Mouse (Mus musculus) lung, postnatal 10 days (tissue): ENCODE measurements around the gene Rapgef5.
A peak's percentile ranks its signal among the peaks of the same experiment; 100 is the strongest.

Source experiments
- DNase-seq: peaks from one replicate; pipeline ENCODE4 v3.0.0; 2021

The Rapgef5 gene

GRCm38 (mm10) chr12:117725011-117725410, 208.7 kb downstream of the Rapgef5 start:
- DNase-seq: no peak

DNA sequence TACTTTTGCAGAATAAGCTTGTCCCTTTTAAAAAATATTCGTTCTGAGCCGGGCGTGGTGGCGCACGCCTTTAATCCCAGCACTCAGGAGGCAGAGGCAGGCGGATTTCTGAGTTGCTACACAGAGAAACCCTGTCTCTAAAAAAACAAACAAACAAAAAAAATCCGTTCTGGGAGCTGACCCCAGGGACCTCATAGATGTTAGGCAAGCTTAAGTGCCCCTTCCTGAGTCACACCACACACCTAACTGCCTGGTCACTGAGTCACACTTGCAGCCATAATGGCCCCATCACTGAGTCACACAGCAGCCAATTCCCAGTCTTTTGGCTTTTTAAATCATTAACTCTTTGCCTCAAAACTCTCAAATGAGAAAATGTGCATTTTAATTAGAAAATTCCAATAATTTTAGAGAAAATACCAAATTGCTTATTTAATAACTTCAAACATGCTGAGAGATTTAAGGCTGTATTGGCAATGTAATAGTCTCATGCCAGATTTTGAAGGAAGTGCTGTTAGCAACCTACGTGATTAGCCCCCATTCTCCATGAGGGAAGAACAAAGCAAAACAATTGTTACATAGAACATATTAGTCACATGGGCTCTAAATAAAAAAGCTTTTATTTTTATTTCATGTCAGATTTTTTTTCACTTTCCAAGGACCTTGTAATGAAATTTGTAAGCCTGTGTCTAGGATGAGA, 211.3 kb downstream of the Rapgef5 start:
- DNase-seq: no peak

- DNase-seq: peak; percentile 27
Measured at GRCm38 (mm10) chr12:117728178-117728611, 211.9 kb downstream of the Rapgef5 start.

GRCm38 (mm10) chr12:117733611-117734010, 217.3 kb downstream of the Rapgef5 start:
- no peak for DNase-seq

- no peak for DNase-seq
Measured at GRCm38 (mm10) chr12:117736130-117736529, 219.9 kb downstream of the Rapgef5 start.

DNA sequence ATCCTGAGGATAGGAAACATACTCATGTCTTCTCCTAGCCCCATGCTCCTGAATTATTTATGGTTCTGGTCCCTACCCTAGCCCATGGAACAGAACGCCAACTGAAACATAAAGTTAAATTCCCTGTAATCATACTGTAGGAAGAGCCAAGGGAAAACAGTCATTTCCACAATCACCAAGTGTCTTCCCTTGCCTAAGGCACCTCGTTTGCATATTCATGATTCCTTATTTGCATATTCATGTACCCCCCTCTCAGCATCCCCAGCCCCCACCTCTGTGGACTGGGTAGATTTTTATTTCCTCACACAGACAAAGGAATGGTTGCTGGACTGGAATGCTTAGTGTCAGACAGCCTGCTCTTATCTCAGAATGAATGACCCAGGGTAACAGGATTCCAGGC, 220.6 kb downstream of the Rapgef5 start:
- DNase-seq: no peak

- DNase-seq: no peak
Measured at GRCm38 (mm10) chr12:117737332-117738031, 221.2 kb downstream of the Rapgef5 start.

DNA sequence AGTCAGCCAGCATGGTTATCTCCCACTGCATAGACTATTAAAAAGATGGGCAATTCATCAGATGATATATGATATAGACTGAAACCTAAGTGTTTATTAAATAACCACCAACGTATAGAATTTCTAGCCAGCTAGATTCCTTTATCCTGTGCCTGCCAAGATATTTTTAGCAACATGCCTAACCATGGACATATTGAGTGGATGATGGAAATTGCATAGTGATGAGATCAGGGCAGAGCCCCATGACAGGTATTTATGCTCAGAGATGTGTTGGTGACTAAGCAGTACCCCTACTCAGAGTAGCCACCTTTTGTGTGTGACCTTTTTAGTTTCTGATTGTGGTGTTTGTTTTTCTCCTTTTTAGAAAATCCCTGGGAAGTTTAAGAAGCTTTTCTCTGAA, 226.2 kb downstream of the Rapgef5 start:
- no peak for DNase-seq

DNA sequence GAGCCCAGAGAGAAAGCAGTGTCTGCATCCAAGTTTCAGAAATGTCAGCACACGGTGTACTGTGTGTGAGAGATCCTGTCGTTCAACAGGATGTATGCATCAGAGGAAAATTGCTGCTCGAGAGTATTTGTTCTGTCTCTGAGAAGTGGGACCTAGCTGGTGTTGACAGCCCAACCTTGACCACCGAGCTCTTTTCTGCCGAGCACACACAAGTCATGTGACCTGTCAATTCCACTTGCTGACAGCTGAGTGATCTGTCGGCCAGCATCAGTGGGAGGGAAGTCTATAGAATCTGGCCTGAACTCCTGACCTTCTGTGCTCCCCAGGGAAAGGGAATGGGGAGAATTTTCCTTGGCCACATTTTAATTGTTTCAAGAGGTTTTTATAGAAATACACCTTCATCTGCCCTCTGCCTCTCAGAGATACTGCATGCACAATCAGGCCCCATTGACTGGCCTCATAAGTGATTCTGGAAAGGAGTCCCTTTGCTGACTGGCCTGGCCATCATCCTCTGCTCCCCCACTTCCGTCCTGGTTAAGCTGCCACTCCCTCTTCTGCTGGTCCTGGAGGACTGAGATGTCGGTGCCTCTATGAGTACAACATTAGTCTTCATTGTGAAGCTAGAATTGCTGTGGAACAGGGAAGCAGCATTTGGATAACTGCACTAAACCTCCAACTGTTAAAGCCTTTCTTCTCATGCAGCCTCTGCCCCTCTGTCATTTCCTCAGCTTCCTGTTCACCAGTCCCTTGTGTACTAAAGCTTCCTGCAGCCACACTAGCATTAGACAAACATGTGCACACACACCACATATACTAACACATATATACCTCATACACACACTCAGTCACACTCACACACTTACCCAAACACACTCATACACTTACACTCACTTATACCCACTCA, 228.6 kb downstream of the Rapgef5 start:
- DNase-seq: peak; percentile 21

DNA sequence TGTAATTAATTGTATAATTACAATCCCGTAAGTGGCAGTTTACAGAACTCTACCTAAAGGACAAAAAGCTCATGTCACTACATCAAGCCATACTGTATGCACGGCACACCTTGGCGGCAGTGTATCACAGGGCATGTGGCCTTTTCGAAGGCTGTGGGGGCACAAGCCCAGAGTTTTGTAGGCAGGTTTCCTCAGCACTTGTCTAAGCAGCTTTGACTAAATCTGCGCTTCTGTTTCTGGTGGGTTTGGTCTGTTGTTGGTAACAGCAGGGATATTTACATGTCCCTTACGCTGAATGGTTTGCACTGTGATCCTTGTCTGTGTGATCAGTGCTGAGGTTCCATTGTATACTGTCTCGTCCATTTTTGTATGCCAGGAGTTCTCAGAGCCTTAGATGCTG, 230.3 kb downstream of the Rapgef5 start:
- DNase-seq: no peak

DNA sequence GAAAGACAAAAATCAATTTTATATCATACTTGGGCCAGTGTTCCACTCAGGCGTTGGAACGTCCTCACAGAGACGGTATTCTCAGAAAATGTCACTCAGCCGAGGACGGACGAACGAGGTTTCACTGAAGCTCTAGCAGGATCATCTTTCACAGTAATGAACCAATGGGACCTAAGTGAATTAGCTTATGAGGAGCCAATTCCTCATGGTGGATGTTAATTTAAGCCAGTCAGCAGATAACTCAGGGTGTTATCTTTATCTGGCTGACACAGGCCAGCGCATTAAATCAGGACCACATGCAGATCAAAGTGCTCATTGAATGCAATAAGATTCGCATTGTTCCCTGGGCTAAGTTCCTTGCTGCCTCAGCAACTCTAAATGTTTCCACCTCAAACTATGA, 234.8 kb downstream of the Rapgef5 start:
- DNase-seq: no peak

DNA sequence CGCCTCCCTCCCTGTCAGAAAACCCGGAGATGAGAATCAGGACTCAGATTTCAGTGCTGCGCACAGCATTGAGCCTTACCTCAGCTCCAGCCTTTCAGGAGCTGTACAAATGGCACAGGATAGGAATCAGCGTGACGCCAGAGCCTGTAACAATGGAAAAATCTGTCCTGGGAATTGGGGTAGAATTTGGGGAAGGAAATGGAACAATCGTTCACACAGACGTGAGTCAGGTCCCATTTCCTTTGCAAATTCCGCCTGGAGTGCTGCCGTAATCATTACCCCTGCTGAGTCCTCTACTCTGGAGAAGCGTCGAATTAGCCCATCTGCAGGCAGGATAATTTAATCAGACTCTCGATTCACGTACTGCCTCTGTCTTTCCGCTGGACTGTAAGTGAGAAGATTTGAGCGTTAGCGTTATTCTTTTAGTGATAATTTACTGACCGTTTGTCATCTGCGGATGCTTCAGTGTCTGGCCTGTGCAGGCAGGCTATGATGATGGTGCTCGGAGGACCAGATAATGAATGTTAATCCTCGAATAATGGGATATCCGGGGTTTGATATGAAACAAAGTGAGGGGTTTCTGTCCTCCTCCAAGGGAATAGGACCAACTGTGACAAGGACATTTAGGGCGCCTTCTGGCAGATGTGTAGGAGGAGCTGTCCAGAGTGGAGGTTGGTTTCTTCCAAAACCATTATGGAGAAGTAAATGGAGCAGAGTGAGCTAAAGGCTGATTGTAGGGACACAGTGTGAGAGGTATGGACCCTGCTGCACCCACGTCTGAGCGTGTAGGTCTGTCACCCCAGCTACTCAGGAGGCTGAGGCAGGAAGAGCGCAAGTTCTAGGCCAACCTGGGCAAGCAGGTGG, 235.5 kb downstream of the Rapgef5 start:
- peak; percentile 64 for DNase-seq

- DNase-seq: peak; percentile 55
Measured at GRCm38 (mm10) chr12:117756010-117756409, 239.7 kb downstream of the Rapgef5 start.

- DNase-seq: no peak
Measured at GRCm38 (mm10) chr12:117760373-117760772, 244.1 kb downstream of the Rapgef5 start.

- no peak for DNase-seq
Measured at GRCm38 (mm10) chr12:117760846-117761245, 244.6 kb downstream of the Rapgef5 start.

DNA sequence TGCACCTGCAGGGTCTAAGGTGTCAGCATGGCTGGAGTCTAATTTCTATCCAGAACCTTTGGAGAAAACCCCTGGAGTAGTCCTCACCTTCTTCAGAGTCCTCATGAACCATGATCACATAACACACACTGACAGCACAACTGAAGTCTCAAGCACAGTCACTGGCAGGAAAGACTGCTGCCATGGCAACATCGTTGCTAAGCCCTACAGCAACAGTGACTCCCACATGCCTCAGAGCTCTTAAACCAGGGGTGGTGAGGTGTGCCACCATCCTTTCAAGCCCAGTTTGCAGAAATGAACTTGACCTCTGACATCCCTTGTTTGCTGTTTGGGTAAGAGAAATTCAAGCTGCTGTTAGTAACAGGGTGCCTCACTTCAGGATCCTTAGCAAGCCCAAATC, 245.4 kb downstream of the Rapgef5 start:
- peak; percentile 57 for DNase-seq

- peak; percentile 72 for DNase-seq
Measured at GRCm38 (mm10) chr12:117763247-117763646, 247.0 kb downstream of the Rapgef5 start.

DNA sequence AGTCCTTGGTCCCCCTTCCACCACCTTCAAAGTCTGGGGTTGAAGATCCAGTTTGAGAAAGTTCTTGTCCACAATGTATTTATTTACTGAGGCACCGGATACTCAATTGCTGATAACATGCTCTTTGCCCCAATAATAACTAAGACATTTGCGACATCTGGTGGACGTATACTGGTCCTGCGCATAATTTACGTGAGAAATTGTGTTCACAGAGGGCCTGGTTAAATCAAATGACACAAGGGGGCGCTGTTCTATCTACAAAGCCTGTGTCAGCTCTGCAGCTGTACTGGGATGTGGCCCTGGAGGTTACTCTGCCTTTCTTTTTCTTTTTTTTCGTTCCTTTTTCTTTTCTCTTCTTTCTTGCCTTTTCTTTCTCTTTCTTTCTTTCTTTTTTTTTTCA, 248.6 kb downstream of the Rapgef5 start:
- DNase-seq: peak; percentile 89

DNA sequence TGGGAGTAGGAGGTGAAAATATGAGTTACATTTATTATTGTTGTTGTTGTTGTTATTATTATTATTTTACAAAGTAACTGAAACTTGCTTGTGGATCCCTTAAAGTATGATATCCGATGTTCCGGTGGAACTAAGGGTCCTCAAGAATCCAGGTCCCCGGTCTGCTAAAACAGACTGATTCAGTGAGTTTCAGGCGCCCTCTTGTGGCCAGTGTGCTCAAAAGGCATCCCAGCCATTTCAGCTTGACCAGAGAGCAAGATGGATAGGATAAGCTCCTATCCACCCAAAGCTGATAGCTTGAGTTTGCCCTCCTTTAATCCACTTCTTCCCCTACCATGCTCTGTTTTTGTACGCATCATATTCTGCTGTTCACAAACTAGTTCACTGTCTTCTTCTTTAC, 252.8 kb downstream of the Rapgef5 start:
- peak; percentile 84 for DNase-seq

- peak; percentile 22 for DNase-seq
Measured at GRCm38 (mm10) chr12:117770211-117770610, 253.9 kb downstream of the Rapgef5 start.

- no peak for DNase-seq
Measured at GRCm38 (mm10) chr12:117771156-117771555, 254.9 kb downstream of the Rapgef5 start.

- DNase-seq: peak; percentile 82
Measured at GRCm38 (mm10) chr12:117772638-117773037, 256.4 kb downstream of the Rapgef5 start.
